Mouse (Mus musculus) hindbrain, embryonic 15.5 days (tissue): ENCODE results near the gene Otc. TPM values are rescaled to one million over a fixed set of nuclear protein-coding genes. Genes with fewer than 3 reads are reported as not detected.
A peak's percentile ranks its signal among the peaks of the same experiment; 100 is the strongest.

Source experiments
- ATAC-seq: fragments of 200-750 bp; cut with Nextera tagmentation; 2 replicates; pipeline ENCODE4 v1.8.0; 2017; ENCODE audit warnings: low read depth, moderate number of reproducible peaks, moderate TSS enrichment; ENCODE audit not compliant: low FRiP score
- H3K27ac ChIP-seq: fragments of 300-500 bp; sonication (generic); replicated peaks from 2 replicates; pipeline ENCODE4 v1.5.1; 2015; ENCODE audit warnings: mild to moderate bottlenecking, inconsistent platforms
- H3K27me3 ChIP-seq: fragments of 300-500 bp; sonication (generic); 2 replicates; pipeline ENCODE4 v1.6.1; 2015; ENCODE audit warnings: control low read depth, inconsistent platforms
- H3K36me3 ChIP-seq: fragments of 300-500 bp; sonication (generic); 2 replicates; pipeline ENCODE4 v1.6.1; 2015; ENCODE audit warnings: control low read depth, inconsistent platforms
- H3K4me1 ChIP-seq: fragments of 300-500 bp; sonication (generic); replicated peaks from 2 replicates; pipeline ENCODE4 v1.6.1; 2015; ENCODE audit warnings: control low read depth, inconsistent platforms
- H3K4me2 ChIP-seq: fragments of 300-500 bp; sonication (generic); 2 replicates; pipeline ENCODE4 v1.6.1; 2015; ENCODE audit warnings: moderate library complexity, mild to moderate bottlenecking, inconsistent platforms
- H3K4me3 ChIP-seq: fragments of 300-500 bp; sonication (generic); 2 replicates; pipeline ENCODE4 v1.5.1; 2015; ENCODE audit warnings: mild to moderate bottlenecking, inconsistent platforms
- H3K9ac ChIP-seq: fragments of 300-500 bp; sonication (generic); 2 replicates; pipeline ENCODE4 v1.6.1; 2015; ENCODE audit warnings: inconsistent platforms
- H3K9me3 ChIP-seq: fragments of 300-500 bp; sonication (generic); 2 replicates; pipeline ENCODE4 v1.6.1; 2016; ENCODE audit warnings: control low read depth, inconsistent platforms
- whole genome bisulfite sequencing: fragments of 180-500 bp; shearing (Covaris S2); methylation state at CpG from one replicate; pipeline ENCODE4 v1.1.7; 2015; 5-methylcytosine and 5-hydroxymethylcytosine counted together
- polyA plus RNA-seq: library from polyadenylated mRNA; unstranded; fragments of >200 nt; fragmentation: Nextera tagmentation; extraction: Ambion mirVana; gene quantifications from 2 replicates; pipeline ENCODE4 v1.2.1, GENCODE M21; 2015

Gene Otc
- 0.18 TPM in 1 of 2 replicates, not detected in the other for polyA plus RNA-seq

GRCm38 (mm10) chrX:10251852-10252504, at the start of gene Otc:
Gene Otc, plus strand, starts transcription at chrX:10252305.
- H3K4me1 ChIP-seq, result no peaks in the 10 kb centered on the region
- H3K4me2 ChIP-seq, result no peak within 1 kb of the TSS
- no peaks in the 10 kb centered on the region for H3K36me3 ChIP-seq
- H3K27me3 ChIP-seq, result no peaks in the 10 kb centered on the region
- 44% methylated on average over 2 of the region's 2 CpGs for WGBS
- H3K4me3 ChIP-seq, result no peak within 1 kb of the TSS
- no peak within 1 kb of the TSS for H3K9ac ChIP-seq
- H3K9me3 ChIP-seq, result no peaks in the 10 kb centered on the region
- no peak within 1 kb of the TSS for H3K27ac ChIP-seq
- ATAC-seq, result 0 out of 2 replicates have a peak, but pooled peaks have one; percentile 51

GRCm38 (mm10) chrX:10205937-10206336, 46.2 kb upstream of the Otc start:
- Histone ChIP-seq H3K4me2 (no peak overlapping the region), H3K36me3 (no peaks in the 10 kb centered on the region; the same call in 1 of the 2 replicates), H3K4me1 (no peaks in the 10 kb centered on the region), H3K27me3 (no peaks in the 10 kb centered on the region), H3K4me3 (no peak overlapping the region), H3K9ac (no peak overlapping the region), H3K27ac (no peak overlapping the region), H3K9me3 (no peaks in the 10 kb centered on the region)
- WGBS, result 88% methylated on average over 5 of the region's 5 CpGs
- no peak for ATAC-seq

- no peaks in the 10 kb centered on the region for H3K27me3 ChIP-seq
- peak overlapping the region; percentile 43 for H3K9ac ChIP-seq
- peak overlapping the region; percentile 86 for H3K27ac ChIP-seq
- H3K36me3 ChIP-seq, result no peaks in the 10 kb centered on the region
- H3K9me3 ChIP-seq, result 0 out of 2 replicates have a peak, but pooled peaks cover 4% of the 10 kb centered on the region
- WGBS, result 19% methylated on average over 16 of the region's 16 CpGs
- ATAC-seq, result peak; percentile 27
- peak overlapping the region; percentile 59 for H3K4me2 ChIP-seq
- H3K4me1 ChIP-seq, result no peaks in the 10 kb centered on the region; the same call in 1 of the 2 replicates
- H3K4me3 ChIP-seq, result peak overlapping the region; percentile 57
Measured at GRCm38 (mm10) chrX:10215972-10216371, 36.1 kb upstream of the Otc start.

GRCm38 (mm10) chrX:10216410-10216949, 35.6 kb upstream of the Otc start, which contains the start of gene Rpgr:
Gene Rpgr, minus strand, starts transcription at chrX:10216920.
- Histone ChIP-seq H3K27me3 (no peaks in the 10 kb centered on the region), H3K4me2 (peak within 1 kb of the TSS; percentile 59), H3K36me3 (no peaks in the 10 kb centered on the region), H3K4me1 (no peaks in the 10 kb centered on the region; the same call in 1 of the 2 replicates), H3K9ac (peak within 1 kb of the TSS; percentile 43), H3K9me3 (0 out of 2 replicates have a peak, but pooled peaks cover 4% of the 10 kb centered on the region), H3K27ac (peak within 1 kb of the TSS; percentile 86), H3K4me3 (peak within 1 kb of the TSS; percentile 57)
- peak; percentile 99 for ATAC-seq
- WGBS, result 14% methylated on average over 43 of the region's 47 CpGs

- WGBS, result 61% methylated on average over 6 of the region's 6 CpGs
Measured at GRCm38 (mm10) chrX:10219281-10219680, 32.8 kb upstream of the Otc start.

GRCm38 (mm10) chrX:10233051-10233450, 19.1 kb upstream of the Otc start:
- H3K36me3 ChIP-seq, result no peaks in the 10 kb centered on the region
- H3K9me3 ChIP-seq, result no peaks in the 10 kb centered on the region
- no peak for ATAC-seq
- H3K4me2 ChIP-seq, result no peak overlapping the region
- no peak overlapping the region for H3K27ac ChIP-seq
- H3K9ac ChIP-seq, result no peak overlapping the region
- H3K27me3 ChIP-seq, result no peaks in the 10 kb centered on the region
- no peaks in the 10 kb centered on the region for H3K4me1 ChIP-seq
- H3K4me3 ChIP-seq, result no peak overlapping the region
- WGBS, result 67% methylated on average over 2 of the region's 2 CpGs

More at GRCm38 (mm10) chrX:10219281-10219680, 32.8 kb upstream of the Otc start:
- H3K4me2 ChIP-seq, result no peak overlapping the region
- no peaks in the 10 kb centered on the region for H3K36me3 ChIP-seq
- ATAC-seq, result no peak
- H3K27ac ChIP-seq, result no peak overlapping the region
- 0 out of 2 replicates have a peak, but pooled peaks cover 4% of the 10 kb centered on the region for H3K9me3 ChIP-seq
- no peaks in the 10 kb centered on the region; the same call in 1 of the 2 replicates for H3K4me1 ChIP-seq
- no peaks in the 10 kb centered on the region for H3K27me3 ChIP-seq
- H3K9ac ChIP-seq, result no peak overlapping the region
- no peak overlapping the region for H3K4me3 ChIP-seq

GRCm38 (mm10) chrX:10234617-10235016, 17.5 kb upstream of the Otc start:
- no peak for ATAC-seq
- Histone ChIP-seq H3K4me2 (no peak overlapping the region), H3K27ac (no peak overlapping the region)

GRCm38 (mm10) chrX:10239515-10239914, 12.6 kb upstream of the Otc start:
- Histone ChIP-seq H3K36me3 (no peaks in the 10 kb centered on the region), H3K27ac (no peak overlapping the region), H3K4me2 (no peak overlapping the region), H3K27me3 (no peaks in the 10 kb centered on the region), H3K4me1 (no peaks in the 10 kb centered on the region), H3K9me3 (no peaks in the 10 kb centered on the region), H3K9ac (no peak overlapping the region), H3K4me3 (no peak overlapping the region)
- WGBS, result 57% methylated on average over 4 of the region's 4 CpGs
- no peak for ATAC-seq

More at GRCm38 (mm10) chrX:10234617-10235016, 17.5 kb upstream of the Otc start:
- Histone ChIP-seq H3K4me3 (no peak overlapping the region), H3K9ac (no peak overlapping the region), H3K36me3 (no peaks in the 10 kb centered on the region), H3K4me1 (no peaks in the 10 kb centered on the region), H3K27me3 (no peaks in the 10 kb centered on the region), H3K9me3 (no peaks in the 10 kb centered on the region)
- 79% methylated on average over 3 of the region's 3 CpGs for WGBS

GRCm38 (mm10) chrX:10243916-10244315, 8.2 kb upstream of the Otc start:
- Histone ChIP-seq H3K4me3 (no peak overlapping the region), H3K9me3 (no peaks in the 10 kb centered on the region), H3K36me3 (no peaks in the 10 kb centered on the region), H3K9ac (no peak overlapping the region), H3K27me3 (no peaks in the 10 kb centered on the region), H3K27ac (no peak overlapping the region), H3K4me2 (no peak overlapping the region), H3K4me1 (no peaks in the 10 kb centered on the region)
- no peak for ATAC-seq
- WGBS, result 78% methylated on average over 3 of the region's 3 CpGs

GRCm38 (mm10) chrX:10251357-10251756, 748 bp upstream of the Otc start:
- no peak overlapping the region for H3K4me2 ChIP-seq
- no peak overlapping the region for H3K27ac ChIP-seq
- H3K4me1 ChIP-seq, result no peaks in the 10 kb centered on the region
- H3K9me3 ChIP-seq, result no peaks in the 10 kb centered on the region
- H3K4me3 ChIP-seq, result no peak overlapping the region
- no peaks in the 10 kb centered on the region for H3K27me3 ChIP-seq
- ATAC-seq, result no peak
- no peaks in the 10 kb centered on the region for H3K36me3 ChIP-seq
- no peak overlapping the region for H3K9ac ChIP-seq

GRCm38 (mm10) chrX:10257774-10258173, 5.7 kb downstream of the Otc start:
- no peak for ATAC-seq
- no peak overlapping the region for H3K27ac ChIP-seq
- H3K9me3 ChIP-seq, result no peaks in the 10 kb centered on the region
- no peak overlapping the region for H3K9ac ChIP-seq
- H3K4me3 ChIP-seq, result no peak overlapping the region
- no peaks in the 10 kb centered on the region for H3K27me3 ChIP-seq
- no peak overlapping the region for H3K4me2 ChIP-seq
- no peaks in the 10 kb centered on the region for H3K36me3 ChIP-seq
- H3K4me1 ChIP-seq, result no peaks in the 10 kb centered on the region
- 88% methylated on average over 1 of the region's 1 CpGs for WGBS

GRCm38 (mm10) chrX:10258260-10258659, 6.2 kb downstream of the Otc start:
- no peaks in the 10 kb centered on the region for H3K27me3 ChIP-seq
- no peaks in the 10 kb centered on the region for H3K4me1 ChIP-seq
- H3K9ac ChIP-seq, result no peak overlapping the region
- H3K9me3 ChIP-seq, result no peaks in the 10 kb centered on the region
- 77% methylated on average over 5 of the region's 5 CpGs for WGBS
- no peak for ATAC-seq
- H3K36me3 ChIP-seq, result no peaks in the 10 kb centered on the region
- H3K27ac ChIP-seq, result no peak overlapping the region
- no peak overlapping the region for H3K4me2 ChIP-seq
- no peak overlapping the region for H3K4me3 ChIP-seq
